Mouse (Mus musculus) cerebellum, adult 8-10 months (tissue): ENCODE measurements at regions not wholly inside any gene's neighbourhood (a gene's known extent, or its start where the extent isn't known, plus 50 kb on each side); places are given as distances from the start of the nearest gene placed in this dataset.
A peak's percentile ranks its signal among the peaks of the same experiment; 100 is the strongest.

ENCODE experiments used
- DNase-seq: peaks from one replicate; pipeline ENCODE4 v3.0.0; 2022

DNA sequence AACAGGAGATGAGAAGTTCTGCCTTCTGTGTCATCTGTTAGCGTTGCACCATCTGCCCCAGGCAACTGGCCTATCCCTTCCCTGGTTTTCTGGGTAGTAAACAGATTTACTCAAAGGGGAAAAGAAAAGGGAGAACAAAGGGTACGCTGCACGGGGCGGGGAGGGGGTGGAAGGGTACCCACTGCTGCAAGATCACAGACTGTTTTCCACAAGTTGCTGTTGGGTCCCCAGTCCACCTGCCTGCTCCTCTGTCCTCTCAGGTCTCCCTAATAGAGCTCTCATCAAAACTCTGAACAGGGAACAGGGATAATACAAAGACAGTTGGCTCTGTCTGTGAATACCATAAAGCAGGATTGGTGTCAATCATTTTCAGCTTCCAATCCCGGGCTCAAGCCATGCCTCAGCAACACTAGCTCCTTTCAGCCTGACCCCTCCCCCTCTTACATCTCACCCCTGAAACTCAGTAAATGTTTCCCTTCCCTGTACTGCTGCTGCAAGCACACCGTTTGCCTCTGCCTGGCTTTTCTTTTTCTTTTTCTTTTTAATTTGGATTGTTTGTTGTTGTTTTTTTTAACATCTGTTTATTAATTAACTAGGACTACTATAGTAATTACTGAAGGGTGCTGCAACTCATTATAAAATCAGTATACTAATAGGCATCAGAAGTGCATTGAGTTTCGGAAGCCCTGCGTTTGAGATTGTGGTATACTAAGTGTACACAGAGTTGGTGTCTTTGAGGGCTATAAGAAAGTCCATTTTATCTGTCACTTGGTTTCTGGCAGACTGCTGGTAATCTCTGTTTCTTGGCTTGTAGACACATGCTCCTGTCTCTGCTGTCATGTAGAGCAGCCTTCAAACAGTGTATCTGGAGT is 244.0 kb upstream of the Cited2 start:
- no peak for DNase-seq

- no peak for DNase-seq
These were observed 240.3 kb upstream of the Cited2 start for GRCm38 (mm10) chr10:17482751-17483150.

DNA sequence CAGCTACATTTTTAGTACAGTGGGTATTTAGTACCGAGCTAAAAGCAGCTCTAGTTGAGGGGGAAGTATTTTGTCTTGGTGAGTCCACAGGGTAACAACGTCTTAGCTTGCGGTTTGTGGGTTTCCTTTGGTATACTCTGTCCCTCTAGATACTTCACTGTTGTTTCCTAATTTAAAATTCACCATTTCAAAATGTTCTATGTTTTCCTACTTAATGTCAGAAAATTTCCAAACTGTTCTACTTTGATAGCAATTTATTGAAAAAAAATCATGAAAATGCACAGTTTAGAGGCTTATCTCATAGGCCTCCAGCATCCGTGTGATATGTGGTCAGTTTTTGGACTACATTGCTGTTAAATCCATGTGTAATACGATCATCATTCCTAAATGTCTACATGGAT is 238.0 kb upstream of the Cited2 start:
- no peak for DNase-seq

GRCm38 (mm10) chr10:17485515-17485914 is 237.5 kb upstream of the Cited2 start:
- no peak for DNase-seq

- no peak for DNase-seq
These were observed 237.0 kb upstream of the Cited2 start for GRCm38 (mm10) chr10:17486011-17486410.

DNA sequence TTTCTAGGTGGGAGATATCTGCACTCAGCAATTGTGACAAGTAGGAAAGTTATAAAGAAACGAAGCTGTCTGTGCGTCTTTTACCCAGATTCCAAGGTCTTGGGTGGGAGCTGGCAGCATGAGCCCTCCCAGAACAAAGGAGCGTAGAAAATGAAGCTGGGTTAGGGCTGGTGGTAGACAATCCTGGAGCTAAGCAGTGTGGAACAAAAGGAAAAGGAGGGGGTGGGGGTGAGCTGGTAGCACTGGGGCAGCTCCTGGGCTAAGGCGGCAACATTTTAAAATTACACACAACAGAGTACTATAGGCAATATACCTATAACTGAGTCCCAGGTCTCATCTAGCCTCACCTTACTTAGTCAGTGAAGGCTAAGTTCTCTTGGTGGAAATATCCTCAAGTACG is 235.6 kb upstream of the Cited2 start:
- no peak for DNase-seq

DNA sequence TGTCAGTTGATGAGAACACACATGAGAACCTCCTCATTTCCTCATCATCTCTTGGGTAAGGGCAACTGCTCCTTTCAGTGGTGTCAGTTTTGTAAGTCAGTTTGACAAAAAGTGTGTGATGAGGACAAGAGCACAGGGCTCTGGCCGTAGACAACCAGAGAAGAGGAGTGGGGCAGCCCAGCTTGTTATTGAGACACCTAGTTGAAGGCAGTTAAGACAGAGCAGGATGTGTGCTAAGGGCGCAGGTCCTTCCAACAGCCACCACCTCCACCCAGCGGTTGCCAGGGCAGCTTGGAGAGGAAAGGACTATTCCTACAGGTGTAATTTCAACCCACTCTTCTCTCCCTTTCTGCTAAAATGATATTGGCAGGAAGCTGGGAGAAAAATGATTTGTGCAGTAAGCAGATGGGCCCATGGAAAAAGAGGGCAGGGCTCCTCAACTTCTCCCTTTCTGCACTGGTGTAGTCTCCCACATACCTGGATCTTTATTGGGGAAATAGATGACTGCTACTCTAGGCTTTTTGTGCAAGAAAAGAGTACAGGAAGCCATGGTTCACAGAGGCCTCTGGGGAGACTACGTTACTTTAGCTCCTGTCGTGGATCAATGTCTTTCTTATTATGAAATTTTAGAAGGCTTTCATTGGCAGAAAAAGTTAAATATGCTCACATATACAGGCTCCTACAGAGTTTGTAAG is 231.3 kb upstream of the Cited2 start:
- DNase-seq = no peak

DNA sequence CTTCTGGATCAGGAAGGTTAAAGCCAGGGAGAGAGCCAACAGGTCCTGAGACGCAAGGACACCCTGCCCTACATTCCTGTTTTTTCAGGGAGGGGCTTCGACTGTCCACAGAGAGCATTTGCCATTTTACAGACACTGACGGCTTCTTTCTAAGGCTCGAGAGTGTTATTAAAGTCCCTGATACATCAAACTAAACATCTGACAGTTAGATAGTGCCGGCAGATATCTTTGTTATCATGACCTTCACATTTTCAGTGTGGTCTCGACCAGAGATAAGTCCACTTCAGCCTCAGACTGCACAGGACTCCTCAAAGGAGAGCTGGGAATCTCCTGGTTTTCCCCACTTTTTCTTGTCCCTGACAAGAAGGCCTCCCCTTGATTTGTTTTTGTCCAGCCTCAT is 229.9 kb upstream of the Cited2 start:
- no peak for DNase-seq

GRCm38 (mm10) chr10:17496831-17497230 is 226.2 kb upstream of the Cited2 start:
- DNase-seq = no peak

GRCm38 (mm10) chr10:17510626-17511193 is 212.3 kb upstream of the Cited2 start:
- DNase-seq = no peak

DNA sequence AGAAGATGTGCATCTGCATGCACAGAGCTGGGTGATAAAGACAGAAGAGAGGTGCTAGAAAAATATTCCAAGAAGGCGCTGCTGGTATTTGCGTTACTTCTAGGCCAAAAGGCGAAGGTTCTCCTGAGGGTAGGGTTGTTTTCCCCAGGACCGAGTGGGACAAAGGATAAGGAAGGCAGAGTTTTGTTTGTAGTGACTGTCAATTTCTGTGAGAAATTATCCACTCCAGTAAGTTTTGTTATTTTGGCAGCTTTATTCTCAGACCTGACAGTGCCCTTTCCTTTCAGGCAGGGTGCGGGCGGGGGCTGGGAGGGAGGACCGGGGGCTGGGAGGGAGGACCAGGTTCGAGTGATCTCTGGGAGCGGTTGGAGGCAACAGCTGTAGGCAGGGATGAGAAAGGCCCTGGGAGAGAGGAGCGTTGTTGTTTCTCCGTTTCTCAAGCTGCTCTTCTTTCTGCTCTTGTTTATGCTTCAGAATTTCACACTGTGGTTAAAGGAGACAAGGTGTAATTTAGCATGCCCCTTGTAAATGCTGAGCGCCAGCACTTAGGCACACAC is 211.2 kb upstream of the Cited2 start:
- DNase-seq = no peak

DNA sequence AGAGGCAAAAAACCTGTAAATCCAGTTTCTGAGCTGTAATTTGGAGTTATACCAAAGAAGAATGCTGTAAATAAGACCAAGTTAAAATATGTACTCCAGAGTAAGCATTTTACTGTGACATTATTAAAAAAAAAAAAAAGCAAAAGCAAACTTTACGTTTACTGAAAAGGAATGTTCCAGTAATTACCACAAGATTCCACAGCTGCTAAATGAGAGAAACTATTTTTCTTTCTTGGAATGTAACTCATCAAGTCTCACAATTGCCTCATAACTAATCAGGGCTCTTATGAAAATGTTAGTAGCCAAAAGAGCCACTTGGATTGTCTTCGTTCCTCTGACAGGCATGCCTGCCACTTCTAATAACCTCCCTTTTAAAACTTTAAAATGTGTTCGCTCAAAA is 210.5 kb upstream of the Cited2 start:
- DNase-seq = no peak

GRCm38 (mm10) chr10:17513756-17514155 is 209.3 kb upstream of the Cited2 start:
- DNase-seq = no peak

GRCm38 (mm10) chr10:17516068-17516467 is 206.9 kb upstream of the Cited2 start:
- DNase-seq = no peak

GRCm38 (mm10) chr10:17518423-17519175 is 204.4 kb upstream of the Cited2 start:
- DNase-seq = no peak

GRCm38 (mm10) chr10:17522026-17522541 is 200.9 kb upstream of the Cited2 start:
- DNase-seq = peak; percentile 34

DNA sequence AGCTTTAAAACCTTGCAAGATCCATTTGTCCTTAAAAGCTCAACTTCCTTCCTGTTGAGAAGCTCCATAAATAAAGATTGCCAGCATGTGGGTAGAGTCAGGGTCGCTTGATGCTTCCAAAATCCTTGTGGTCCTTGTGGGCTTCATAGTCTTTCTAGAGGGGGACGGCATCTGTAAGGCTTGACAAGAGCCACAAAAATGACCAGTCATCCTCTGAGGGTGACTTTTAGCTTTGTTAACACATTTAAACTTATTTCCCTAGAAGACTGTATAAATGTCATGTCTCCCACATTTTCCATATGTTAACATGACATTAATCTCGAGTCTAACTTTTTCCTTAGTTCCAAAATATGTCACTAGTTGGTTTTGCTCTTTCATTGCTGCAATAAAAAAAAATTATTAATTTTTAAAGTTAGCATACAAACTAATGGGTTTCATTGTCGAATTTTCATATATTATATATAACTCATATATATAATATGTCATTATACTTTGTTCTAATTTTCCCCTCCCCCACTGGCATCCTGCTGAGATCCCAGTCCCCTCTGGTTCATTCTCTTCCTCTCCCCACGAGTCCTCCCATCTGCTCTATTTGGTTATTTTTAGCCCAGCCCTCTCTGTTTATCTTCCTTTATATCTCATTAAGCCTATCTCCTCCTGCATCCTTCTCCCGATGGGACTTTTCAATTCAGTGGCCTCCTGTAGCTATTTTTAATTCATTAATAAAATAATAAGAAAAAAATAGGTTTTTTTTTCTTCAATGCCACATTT is 199.3 kb upstream of the Cited2 start:
- peak; percentile 39 for DNase-seq

- DNase-seq = no peak
These were observed 195.8 kb upstream of the Cited2 start for GRCm38 (mm10) chr10:17527151-17527737.

DNA sequence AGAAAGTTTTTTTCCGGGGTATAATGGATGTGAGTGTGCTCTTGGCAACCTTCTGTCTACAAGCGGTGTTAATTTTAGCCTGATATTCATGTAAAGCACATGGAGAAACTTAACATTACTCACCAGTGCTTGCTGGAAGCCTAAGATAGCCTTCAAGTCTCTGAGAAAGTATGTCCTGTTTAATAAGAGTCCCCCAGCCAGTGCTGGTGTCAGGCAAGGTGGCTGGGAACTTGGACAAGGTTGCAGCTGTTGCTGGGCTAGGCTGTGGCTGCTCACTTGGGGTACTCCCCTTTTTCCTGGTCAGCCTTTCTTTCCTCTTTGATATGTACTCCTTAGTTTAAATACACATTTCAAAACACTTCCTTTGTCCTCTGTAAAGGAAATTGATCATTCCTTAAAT is 194.9 kb upstream of the Cited2 start:
- DNase-seq = no peak

GRCm38 (mm10) chr10:17528846-17529245 is 194.2 kb upstream of the Cited2 start:
- no peak for DNase-seq

DNA sequence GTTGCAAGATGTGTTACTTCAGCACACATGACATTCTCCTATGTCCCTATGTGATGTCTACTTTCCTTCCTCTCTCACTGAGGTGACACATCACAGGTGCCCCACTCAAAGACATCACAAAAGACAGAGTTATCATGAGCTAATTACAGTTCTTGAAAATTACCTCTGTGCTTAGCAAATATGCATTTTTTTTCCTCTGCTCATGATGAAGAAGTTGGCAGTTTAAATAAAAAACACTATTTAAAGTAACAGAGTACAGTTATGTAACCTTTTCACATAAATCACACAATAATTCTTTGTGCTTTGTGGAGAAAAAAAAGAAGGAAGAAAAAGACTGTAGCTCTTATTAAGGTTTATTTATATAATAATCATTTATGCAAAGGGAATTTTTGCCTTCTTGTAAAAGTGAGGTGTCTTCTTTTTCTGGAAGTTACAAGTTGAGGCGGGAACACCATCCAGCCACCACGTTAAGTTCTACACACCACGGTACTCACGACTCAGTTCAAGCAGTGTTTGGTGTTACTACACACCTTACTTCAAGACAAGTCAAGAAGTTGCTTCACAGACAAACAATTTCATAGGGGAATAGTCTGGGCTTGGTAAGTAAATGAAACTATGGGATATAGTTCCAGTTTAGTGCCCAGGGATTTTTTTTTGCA is 193.0 kb upstream of the Cited2 start:
- DNase-seq = no peak
